Mouse (Mus musculus) induced T-regulatory cell, adult 2 months (primary cell): Measurements from ENCODE around the gene Tpk1.
"Not testable (repeated sequence)": the region's sequence is repeated elsewhere in the genome, so short reads cannot be mapped to it uniquely, and the experiment has no call there.

Experiments
- DNase-seq: peaks from one replicate; pipeline ENCODE4 v3.0.0-alpha.2; 2012; ENCODE audit warnings: low read depth

Gene Tpk1

GRCm38 (mm10) chr6:43522046-43522445, 144.0 kb downstream of the Tpk1 start:
- no peak for DNase-seq

- no peak for DNase-seq
Measured at GRCm38 (mm10) chr6:43520218-43520617, 145.9 kb downstream of the Tpk1 start.

GRCm38 (mm10) chr6:43518378-43518777, 147.7 kb downstream of the Tpk1 start:
- DNase-seq = no peak

GRCm38 (mm10) chr6:43517316-43517655, 148.8 kb downstream of the Tpk1 start:
- no peak for DNase-seq

DNA sequence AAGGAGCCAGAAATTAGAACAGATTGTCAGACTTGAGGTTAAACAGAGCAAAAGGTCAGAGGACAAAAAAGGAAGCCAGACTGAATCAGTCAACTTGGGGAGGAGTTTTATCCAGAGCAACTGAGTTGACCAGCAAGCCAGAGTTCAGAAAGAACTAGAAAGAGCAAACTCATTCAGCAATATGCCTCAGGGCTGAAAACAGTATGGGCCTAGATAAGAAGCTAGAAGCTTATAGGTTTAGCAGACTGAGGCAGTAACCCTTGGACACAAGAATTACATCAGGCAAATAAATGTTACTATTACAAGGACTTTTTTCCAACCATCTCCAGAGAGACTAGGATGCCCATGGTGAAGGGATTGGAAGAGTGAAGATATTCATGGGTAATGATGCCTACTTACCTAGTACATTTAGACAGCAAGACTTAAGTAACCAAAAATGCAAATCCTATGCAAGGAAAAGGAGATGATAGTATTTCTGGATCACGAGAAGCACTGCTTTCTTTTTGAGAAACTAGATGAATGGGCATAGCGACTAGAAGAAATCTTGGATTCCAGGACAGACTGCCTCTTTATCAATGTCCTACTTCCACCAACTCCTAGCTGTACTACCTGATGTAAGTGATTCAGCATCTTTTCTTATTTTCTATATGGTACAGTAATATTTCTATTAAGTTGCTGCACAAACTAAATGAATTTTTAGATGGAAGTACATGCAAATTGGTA, 149.3 kb downstream of the Tpk1 start:
- no peak for DNase-seq

DNA sequence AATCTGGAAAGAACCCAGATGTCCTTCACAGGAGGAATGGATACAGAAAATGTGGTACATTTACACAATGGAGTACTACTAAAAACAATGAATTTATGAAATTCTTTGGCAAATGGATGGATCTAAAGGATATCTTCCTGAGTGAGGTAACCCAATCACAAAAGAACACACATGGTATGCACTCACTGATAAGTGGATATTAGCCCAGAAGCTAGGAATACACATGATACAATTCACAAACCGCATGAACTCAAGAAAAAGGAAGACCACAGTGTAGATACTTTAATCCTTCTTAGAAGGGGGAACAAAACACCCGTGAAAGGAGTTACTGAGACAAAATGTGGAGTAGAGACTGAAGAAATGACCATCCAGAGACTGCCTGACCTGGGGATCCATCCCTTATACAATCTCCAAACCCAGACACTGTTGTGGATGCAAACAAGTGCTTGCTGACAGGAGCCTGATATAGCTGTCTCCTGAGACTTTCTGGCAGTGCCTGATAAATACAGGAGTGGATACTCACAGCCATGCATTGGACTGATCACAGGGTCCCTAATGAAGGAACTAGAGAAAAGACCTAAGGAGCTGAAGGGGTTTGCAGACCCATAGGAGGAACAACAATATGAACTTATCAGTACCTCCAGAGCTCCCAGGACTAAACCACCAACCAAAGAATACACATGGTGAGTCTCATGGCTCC, 159.2 kb downstream of the Tpk1 start:
- DNase-seq = not testable (repeated sequence)

DNA sequence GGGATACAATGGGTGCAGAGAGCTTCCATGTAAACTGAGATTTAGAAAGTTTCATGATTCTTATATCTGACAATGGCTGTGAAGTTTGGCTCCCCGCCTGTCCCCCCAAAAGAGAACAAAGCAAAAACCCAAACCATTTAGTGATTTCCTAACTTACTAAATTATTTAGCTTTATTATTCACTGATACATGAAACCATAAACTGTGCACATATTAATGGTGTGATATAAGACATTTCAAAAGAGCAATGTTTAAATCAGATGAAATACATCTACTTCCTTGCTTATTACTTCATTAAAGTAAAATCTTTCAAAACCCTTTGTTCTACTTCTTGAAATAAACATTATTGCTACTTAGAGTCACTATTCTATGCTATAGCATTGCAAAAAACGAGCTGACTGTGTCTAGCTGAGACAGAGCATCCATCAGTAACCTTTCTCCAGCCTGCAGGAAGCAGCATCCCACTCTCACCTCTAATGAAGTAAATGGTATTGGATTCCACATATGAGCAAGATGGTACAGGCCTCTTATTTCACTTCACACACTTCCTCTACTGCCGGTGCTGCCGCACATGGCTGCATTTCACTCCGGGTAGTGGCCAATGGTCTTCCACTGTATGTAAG, 161.4 kb downstream of the Tpk1 start:
- DNase-seq = no peak

GRCm38 (mm10) chr6:43492367-43492766, 173.7 kb downstream of the Tpk1 start:
- DNase-seq = no peak

- no peak for DNase-seq
Measured at GRCm38 (mm10) chr6:43486691-43487090, 179.4 kb downstream of the Tpk1 start.

DNA sequence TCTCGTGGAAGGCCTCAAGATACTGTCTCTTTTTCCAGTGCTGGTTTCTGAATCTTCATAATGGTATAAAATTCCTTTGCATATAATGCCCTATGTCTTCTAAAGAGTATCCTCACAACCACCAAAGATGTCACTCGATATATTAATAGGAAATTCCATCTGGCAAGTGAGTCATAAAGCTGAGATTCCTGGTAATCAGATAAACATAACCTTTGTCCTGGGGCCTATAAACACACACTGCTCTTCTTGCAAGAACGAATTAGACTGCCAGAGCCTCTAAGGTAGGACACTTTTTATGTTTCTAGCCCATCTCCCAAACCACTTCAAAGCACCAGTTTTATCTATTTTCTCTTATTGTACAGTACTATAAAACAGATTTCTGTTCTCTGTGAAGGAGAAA, 185.4 kb downstream of the Tpk1 start:
- DNase-seq = no peak

DNA sequence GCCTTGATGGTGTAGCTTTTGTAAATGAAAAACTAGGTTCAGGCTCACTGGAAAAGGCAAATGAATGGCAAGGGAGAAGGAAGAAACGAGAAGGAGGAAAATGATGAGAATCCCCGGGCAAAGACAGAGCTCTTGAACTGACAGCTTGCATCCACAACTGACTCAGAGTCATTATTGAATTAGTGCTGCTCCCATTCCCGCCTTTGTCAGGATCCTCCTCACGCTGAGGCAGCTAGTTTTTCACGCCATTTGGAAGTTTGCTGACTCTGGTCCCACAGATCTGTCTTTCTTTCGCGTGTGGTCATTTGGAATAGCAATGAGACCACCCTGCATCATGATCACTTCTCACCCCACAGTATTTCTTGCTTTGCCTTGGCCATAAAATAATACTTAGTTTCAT, 187.3 kb downstream of the Tpk1 start:
- DNase-seq = no peak

GRCm38 (mm10) chr6:43476406-43476805, 189.7 kb downstream of the Tpk1 start:
- DNase-seq = no peak

- no peak for DNase-seq
Measured at GRCm38 (mm10) chr6:43475921-43476320, 190.2 kb downstream of the Tpk1 start.

DNA sequence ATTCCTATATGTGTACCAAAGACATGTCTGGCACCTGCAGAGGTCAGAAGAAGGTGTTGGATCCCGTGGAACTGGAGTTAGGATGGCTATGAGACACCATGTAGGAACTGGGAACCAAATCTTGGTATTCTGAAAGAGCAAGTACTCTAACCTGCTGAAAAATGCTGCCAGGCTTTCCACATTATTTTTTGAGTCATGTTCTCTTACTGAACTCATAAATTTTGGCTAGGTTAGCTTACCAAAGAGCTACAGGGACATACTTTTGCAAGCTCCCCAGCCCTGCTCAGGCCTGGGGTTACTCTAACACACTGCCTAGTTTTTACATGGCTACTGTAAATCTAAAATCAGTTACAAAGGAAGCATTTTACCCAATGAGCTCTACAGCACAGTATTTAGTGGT, 194.5 kb downstream of the Tpk1 start:
- DNase-seq = no peak

DNA sequence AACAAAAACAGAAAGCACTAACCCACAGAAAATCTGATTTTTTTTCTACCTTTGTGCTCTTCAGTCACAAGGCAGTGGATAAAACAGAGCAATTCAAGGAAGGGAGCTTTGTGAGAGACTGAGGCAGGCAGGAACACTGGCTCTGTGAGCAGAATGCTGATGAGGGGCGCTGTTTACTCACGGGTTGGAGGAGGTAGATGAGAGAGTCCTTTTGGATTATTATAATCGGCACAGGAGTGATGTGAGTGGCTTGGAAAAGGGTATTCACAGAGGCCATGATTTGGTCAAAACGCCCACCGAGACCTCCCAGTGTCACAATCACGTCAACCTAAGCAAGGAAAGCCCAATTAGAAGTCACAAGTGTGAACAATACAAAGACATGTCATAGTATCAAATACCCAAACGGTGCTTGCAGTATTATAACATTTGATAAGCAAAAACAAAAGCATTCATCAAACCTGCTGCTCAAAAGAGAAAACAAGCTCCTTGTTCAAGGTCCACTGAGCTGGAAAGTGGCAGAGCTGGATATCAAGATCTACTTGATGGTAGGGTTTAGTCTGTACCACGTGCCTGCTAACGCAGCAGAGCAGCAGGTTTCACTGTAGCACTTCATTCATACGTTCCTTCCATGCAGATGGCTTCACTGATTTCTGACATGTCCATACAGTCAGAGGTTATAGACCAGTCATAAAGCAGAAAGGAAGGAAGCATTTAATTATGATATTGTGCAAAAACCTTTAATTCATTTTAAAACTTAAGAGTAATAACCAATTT, 197.1 kb downstream of the Tpk1 start:
- DNase-seq = no peak

DNA sequence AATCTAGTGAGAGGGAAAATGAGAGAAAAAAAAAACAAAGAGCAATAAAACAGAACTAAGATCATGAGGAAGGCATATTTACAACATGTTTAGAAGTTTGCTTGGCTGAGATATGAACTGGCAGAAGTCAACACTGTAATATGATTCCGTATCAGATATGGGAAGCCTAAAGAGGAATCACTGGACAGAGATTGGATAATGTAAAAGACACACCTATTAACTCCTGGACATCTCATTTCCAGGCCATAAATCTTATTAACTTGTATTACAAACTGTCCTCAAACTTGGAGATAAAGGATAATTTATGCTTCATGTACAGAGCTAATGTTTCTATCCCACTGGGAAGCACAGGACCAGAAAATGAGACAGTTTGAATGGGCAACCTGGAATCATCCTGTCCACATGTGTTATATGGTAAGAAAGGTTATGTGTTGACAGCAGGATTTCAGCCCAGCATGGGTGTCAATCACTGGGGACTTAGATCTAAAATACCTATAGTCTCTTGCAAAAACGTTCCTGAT, 203.2 kb downstream of the Tpk1 start:
- DNase-seq = no peak

GRCm38 (mm10) chr6:43462189-43462848, 203.8 kb downstream of the Tpk1 start:
- no peak for DNase-seq

DNA sequence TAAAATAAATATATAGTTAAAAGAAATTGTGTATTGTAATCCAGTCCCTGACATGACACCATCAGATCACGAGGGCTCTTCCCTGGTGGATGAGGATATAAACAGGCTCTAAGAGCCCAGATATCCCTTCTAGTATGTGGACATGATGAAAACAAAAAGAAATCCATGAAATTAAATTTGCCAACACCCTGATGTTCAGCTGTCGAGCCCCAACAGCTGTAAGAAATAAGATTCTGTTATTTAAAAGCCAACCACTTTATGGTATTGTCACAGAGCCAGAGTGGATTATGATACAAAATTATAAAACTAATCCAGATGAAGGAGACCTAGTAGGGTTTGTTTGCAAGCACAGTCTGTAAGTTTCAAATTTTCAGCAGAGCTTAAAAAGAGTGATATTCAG, 207.0 kb downstream of the Tpk1 start:
- no peak for DNase-seq

- DNase-seq = no peak
Measured at GRCm38 (mm10) chr6:43457989-43458388, 208.1 kb downstream of the Tpk1 start.

DNA sequence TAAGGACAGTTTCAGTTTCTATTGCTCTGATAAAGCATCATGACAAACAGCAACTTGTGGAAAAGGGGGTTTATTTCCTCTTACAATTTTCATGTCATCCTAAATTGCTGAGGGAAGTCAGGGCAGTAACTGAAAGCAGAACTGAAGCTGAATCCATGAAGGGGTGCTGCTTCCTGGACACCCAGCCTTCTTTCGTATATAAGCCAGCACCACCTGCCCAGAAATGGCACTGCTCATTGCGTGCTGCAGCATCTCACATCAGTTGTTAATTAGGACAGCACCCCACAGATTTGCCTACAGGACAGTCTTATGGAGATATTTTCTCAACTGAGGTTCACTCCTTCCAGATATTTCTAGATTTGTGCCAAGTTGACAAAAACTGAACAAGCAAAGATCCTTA, 216.6 kb downstream of the Tpk1 start:
- DNase-seq = no peak

DNA sequence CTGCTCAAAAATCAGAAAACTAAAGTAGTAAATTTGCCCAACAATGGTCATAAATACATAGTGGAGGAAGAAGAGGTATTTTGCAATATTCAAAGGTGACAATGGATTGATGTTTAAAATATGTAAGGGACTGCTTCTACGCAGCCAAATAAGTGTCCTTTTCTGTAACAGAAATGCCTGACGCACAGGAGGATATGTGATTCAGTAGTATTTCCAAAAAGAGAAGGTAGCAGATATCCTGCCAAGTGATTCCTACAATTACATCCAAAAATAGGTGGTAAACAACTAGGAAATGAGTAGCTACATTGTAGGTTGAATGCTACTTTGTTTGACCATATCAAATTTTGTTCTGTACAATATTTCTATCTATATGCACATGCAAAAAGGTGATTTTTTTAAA, 220.2 kb downstream of the Tpk1 start:
- DNase-seq = no peak

GRCm38 (mm10) chr6:43442191-43442590, 223.9 kb downstream of the Tpk1 start:
- no peak for DNase-seq
